Mouse (Mus musculus) MEL-GATA-1-ER (cell line): Measurements from ENCODE around the gene Gprc5d.
A peak's percentile ranks its signal among the peaks of the same experiment; 100 is the strongest.

ENCODE experiments used
- DNase-seq: peaks from one replicate; pipeline ENCODE4 v3.0.0-alpha.2; 2012; ENCODE audit warnings: low read depth; ENCODE audit errors: extremely low read depth

Gene Gprc5d

GRCm38 (mm10) chr6:135136439-135137161 is 18.5 kb upstream of the Gprc5d start:
- no peak for DNase-seq

GRCm38 (mm10) chr6:135135735-135136134 is 17.7 kb upstream of the Gprc5d start:
- no peak for DNase-seq

GRCm38 (mm10) chr6:135133486-135133885 is 15.4 kb upstream of the Gprc5d start:
- DNase-seq, result no peak

GRCm38 (mm10) chr6:135133086-135133485 is 15.0 kb upstream of the Gprc5d start:
- no peak for DNase-seq

GRCm38 (mm10) chr6:135124755-135125380 is 6.8 kb upstream of the Gprc5d start:
- no peak for DNase-seq

- peak; percentile 5 for DNase-seq
Observed at GRCm38 (mm10) chr6:135116479-135116878, 1.6 kb downstream of the Gprc5d start.

GRCm38 (mm10) chr6:135113114-135113436 is 5.0 kb downstream of the Gprc5d start:
- no peak for DNase-seq

- no peak for DNase-seq
Observed at GRCm38 (mm10) chr6:135112411-135113113, 5.5 kb downstream of the Gprc5d start.

- no peak for DNase-seq
Observed at GRCm38 (mm10) chr6:135107014-135107413, 11.1 kb downstream of the Gprc5d start.

- DNase-seq, result no peak
Observed at GRCm38 (mm10) chr6:135102736-135103303, 15.3 kb downstream of the Gprc5d start.

- DNase-seq, result no peak
Observed at GRCm38 (mm10) chr6:135100787-135101472, 17.2 kb downstream of the Gprc5d start.

GRCm38 (mm10) chr6:135092798-135093470 is 25.1 kb downstream of the Gprc5d start:
- DNase-seq, result no peak

GRCm38 (mm10) chr6:135090661-135091060 is 27.4 kb downstream of the Gprc5d start:
- no peak for DNase-seq

GRCm38 (mm10) chr6:135089786-135090185 is 28.3 kb downstream of the Gprc5d start:
- DNase-seq, result no peak

GRCm38 (mm10) chr6:135087721-135088451 is 30.2 kb downstream of the Gprc5d start:
- DNase-seq, result peak; percentile 48

- DNase-seq, result no peak
Observed at GRCm38 (mm10) chr6:135085703-135086102, 32.4 kb downstream of the Gprc5d start.

- no peak for DNase-seq
Observed at GRCm38 (mm10) chr6:135083991-135084502, 34.0 kb downstream of the Gprc5d start.

- DNase-seq, result no peak
Observed at GRCm38 (mm10) chr6:135078420-135078819, 39.7 kb downstream of the Gprc5d start.

GRCm38 (mm10) chr6:135076202-135076601 is 41.9 kb downstream of the Gprc5d start:
- DNase-seq, result no peak

- no peak for DNase-seq
Observed at GRCm38 (mm10) chr6:135074405-135074947, 43.6 kb downstream of the Gprc5d start.
